Mouse (Mus musculus) CH12.LX (cell line): ENCODE data around the gene Tnrc6b. TPM values are rescaled to one million over a fixed set of nuclear protein-coding genes. Genes with fewer than 3 reads are reported as not detected.
A peak's percentile ranks its signal among the peaks of the same experiment; 100 is the strongest.

Experiments used
- DNase-seq: peaks from one replicate; pipeline ENCODE4 v3.0.0-alpha.2; 2013; ENCODE audit errors: extremely low read depth
- H3K27ac ChIP-seq: 2 replicates; pipeline ENCODE4 v1.5.1; 2012; ENCODE audit warnings: low read depth, mild to moderate bottlenecking, control low read depth, moderate library complexity; ENCODE audit not compliant: insufficient read depth
- H3K27me3 ChIP-seq: replicated peaks from 2 replicates; pipeline ENCODE3; 2012; ENCODE audit warnings: inconsistent platforms
- H3K36me3 ChIP-seq, 2 experiments: replicated peaks in 1 of 2; 2 replicates each; pipeline versions ENCODE3 to v1.6.1; 2012; ENCODE audit warnings: inconsistent platforms in 1 of 2, low read length in 1 of 2, mild to moderate bottlenecking in 1 of 2, mixed read lengths in 1 of 2, moderate library complexity in 1 of 2; ENCODE audit not compliant: control insufficient read depth in 1 of 2, insufficient read depth in 1 of 2
- H3K4me1 ChIP-seq, 2 experiments: 2 replicates each; pipeline ENCODE4 v1.6.1; 2012; ENCODE audit warnings: inconsistent platforms in 1 of 2, moderate library complexity in 1 of 2; ENCODE audit not compliant: insufficient read depth in 2 of 2, control insufficient read depth in 1 of 2
- H3K4me2 ChIP-seq: 2 replicates; pipeline ENCODE4 v1.6.1; 2012; ENCODE audit warnings: low read depth, mild to moderate bottlenecking, control low read depth; ENCODE audit not compliant: poor library complexity, insufficient read depth, severe bottlenecking
- H3K4me3 ChIP-seq, 3 experiments: fragments of 150-350 bp in 1 of 3; sonication (generic) in 1 of 3; replicated peaks in 1 of 3; 2 replicates each; pipeline versions ENCODE3 to v1.5.1; 2011 to 2012; ENCODE audit warnings: low read depth in 2 of 3, low read length in 2 of 3, mild to moderate bottlenecking in 2 of 3, moderate library complexity in 2 of 3, control low read depth in 1 of 3, improper control_type of control experiment in 1 of 3, inconsistent platforms in 1 of 3, mixed read lengths in 1 of 3; ENCODE audit not compliant: poor library complexity in 1 of 3
- H3K79me2 ChIP-seq: replicated peaks from 2 replicates; pipeline ENCODE4 v1.6.1; 2012; ENCODE audit warnings: mild to moderate bottlenecking, moderate library complexity; ENCODE audit not compliant: control insufficient read depth, poor library complexity, insufficient read depth, severe bottlenecking; ENCODE audit errors: extremely low read depth
- H3K9ac ChIP-seq: 2 replicates; pipeline ENCODE4 v1.6.1; 2012; ENCODE audit warnings: low read depth, mild to moderate bottlenecking, control low read depth, moderate library complexity; ENCODE audit not compliant: insufficient read depth
- H3K9me3 ChIP-seq: replicated peaks from 2 replicates; pipeline ENCODE3; 2012; ENCODE audit warnings: low read length, inconsistent platforms, mixed read lengths
- BHLHE40 ChIP-seq: IDR thresholded peaks from 2 replicates; pipeline ENCODE4 v1.6.1; 2011; ENCODE audit warnings: mild to moderate bottlenecking, low read depth, low read length, improper control_type of control experiment
- CHD1 ChIP-seq: IDR thresholded peaks from 2 replicates; pipeline ENCODE4 v1.6.1; 2012; ENCODE audit warnings: low read depth, low read length, improper control_type of control experiment, inconsistent platforms
- CHD2 ChIP-seq: IDR thresholded peaks from 2 replicates; pipeline ENCODE4 v1.6.1; 2011; ENCODE audit warnings: low read length, improper control_type of control experiment
- CTCF ChIP-seq, 2 experiments: IDR thresholded peaks in 1 of 2; conservative IDR thresholded peaks in 1 of 2; 2 replicates each; pipeline ENCODE4 v1.5.1; 2011 to 2012; ENCODE audit warnings: low read depth in 2 of 2, low read length in 2 of 2, improper control_type of control experiment in 1 of 2, inconsistent platforms in 1 of 2, mild to moderate bottlenecking in 1 of 2, moderate library complexity in 1 of 2
- GABPA ChIP-seq: IDR thresholded peaks from 2 replicates; pipeline ENCODE4 v1.6.1; 2012; ENCODE audit warnings: low read depth, low read length, improper control_type of control experiment, inconsistent platforms; ENCODE audit not compliant: insufficient replicate concordance
- HCFC1 ChIP-seq: IDR thresholded peaks from 2 replicates; pipeline ENCODE4 v1.6.1; 2012; ENCODE audit warnings: low read depth, mild to moderate bottlenecking, inconsistent platforms, low read length, improper control_type of control experiment
- IRF4 ChIP-seq: IDR thresholded peaks from 2 replicates; pipeline ENCODE4 v1.6.1; 2014; ENCODE audit warnings: low read depth, mild to moderate bottlenecking, inconsistent platforms, low read length, improper control_type of control experiment
- JUND ChIP-seq: conservative IDR thresholded peaks from 2 replicates; pipeline ENCODE4 v1.6.1; 2011; ENCODE audit warnings: low read depth, low read length, improper control_type of control experiment
- KAT2A ChIP-seq: IDR thresholded peaks from 2 replicates; pipeline ENCODE4 v1.6.1; 2012; ENCODE audit warnings: low read length, improper control_type of control experiment, inconsistent platforms; ENCODE audit not compliant: insufficient replicate concordance
- MAFK ChIP-seq: IDR thresholded peaks from 2 replicates; pipeline ENCODE4 v1.6.1; 2011; ENCODE audit warnings: low read length, improper control_type of control experiment; ENCODE audit not compliant: insufficient replicate concordance
- MAX ChIP-seq: IDR thresholded peaks from 2 replicates; pipeline ENCODE4 v1.6.1; 2011; ENCODE audit warnings: low read length, improper control_type of control experiment
- MAZ ChIP-seq: IDR thresholded peaks from 2 replicates; pipeline ENCODE4 v1.6.1; 2012; ENCODE audit warnings: low read depth, mild to moderate bottlenecking, inconsistent platforms, low read length, improper control_type of control experiment, moderate library complexity
- MEF2A ChIP-seq: IDR thresholded peaks from 2 replicates; pipeline ENCODE4 v1.6.1; 2014; ENCODE audit warnings: low read depth, mild to moderate bottlenecking, inconsistent platforms, low read length, improper control_type of control experiment, borderline replicate concordance
- MYC ChIP-seq: IDR thresholded peaks from 2 replicates; pipeline ENCODE4 v1.6.1; 2011; ENCODE audit warnings: low read depth, mild to moderate bottlenecking, improper control_type of control experiment, low read length
- NRF1 ChIP-seq: IDR thresholded peaks from 2 replicates; pipeline ENCODE4 v1.6.1; 2014; ENCODE audit warnings: low read depth, mild to moderate bottlenecking, inconsistent platforms, low read length, improper control_type of control experiment, moderate library complexity
- PAX5 ChIP-seq: IDR thresholded peaks from 2 replicates; pipeline ENCODE4 v1.6.1; 2012; ENCODE audit warnings: low read length, inconsistent platforms, mixed read lengths
- POLR2A ChIP-seq: IDR thresholded peaks from 2 replicates; pipeline ENCODE4 v1.6.1; 2011; ENCODE audit warnings: low read depth, mild to moderate bottlenecking, improper control_type of control experiment, low read length
- RAD21 ChIP-seq: IDR thresholded peaks from 2 replicates; pipeline ENCODE4 v1.6.1; 2011; ENCODE audit warnings: low read depth, mild to moderate bottlenecking, low read length, improper control_type of control experiment, moderate library complexity
- RCOR1 ChIP-seq: conservative IDR thresholded peaks from 2 replicates; pipeline ENCODE4 v1.6.1; 2012; ENCODE audit warnings: low read depth, mild to moderate bottlenecking, inconsistent platforms, low read length, improper control_type of control experiment
- SIN3A ChIP-seq: IDR thresholded peaks from 2 replicates; pipeline ENCODE4 v1.6.1; 2012; ENCODE audit warnings: low read length, improper control_type of control experiment, inconsistent platforms
- SMC3 ChIP-seq: IDR thresholded peaks from 2 replicates; pipeline ENCODE4 v1.6.1; 2011; ENCODE audit warnings: low read depth, low read length, improper control_type of control experiment
- TCF12 ChIP-seq: IDR thresholded peaks from 2 replicates; pipeline ENCODE4 v1.6.1; 2014; ENCODE audit warnings: low read depth, mild to moderate bottlenecking, inconsistent platforms, low read length, improper control_type of control experiment
- UBTF ChIP-seq: IDR thresholded peaks from 2 replicates; pipeline ENCODE4 v1.6.1; 2012; ENCODE audit warnings: low read depth, mild to moderate bottlenecking, inconsistent platforms, low read length, improper control_type of control experiment, moderate library complexity
- ZC3H11A ChIP-seq: IDR thresholded peaks from 2 replicates; pipeline ENCODE4 v1.6.1; 2012; ENCODE audit warnings: low read depth, mild to moderate bottlenecking, inconsistent platforms, low read length, improper control_type of control experiment
- ZKSCAN1 ChIP-seq: IDR thresholded peaks from 2 replicates; pipeline ENCODE4 v1.6.1; 2012; ENCODE audit warnings: low read depth, inconsistent platforms, low read length, improper control_type of control experiment, borderline replicate concordance
- ZMIZ1 ChIP-seq: IDR thresholded peaks from 2 replicates; pipeline ENCODE4 v1.6.1; 2012; ENCODE audit warnings: low read depth, mild to moderate bottlenecking, inconsistent platforms, low read length, improper control_type of control experiment
- ZNF384 ChIP-seq: IDR thresholded peaks from 2 replicates; pipeline ENCODE4 v1.6.1; 2012; ENCODE audit warnings: low read depth, low read length, improper control_type of control experiment, inconsistent platforms
- dilution Hi-C: fragments of 300-500 bp; cut with MboI; formaldehyde crosslinking; loops from 2 replicates; pipeline ENCODE4 v1.14.3; 2020; ENCODE audit warnings: low sequenced_read_pairs; ENCODE audit not compliant: extremely low pct_unique_long_range_greater_than_20kb, extremely low pct_ligation_motif_present
- in situ Hi-C: fragments of 300-500 bp; cut with MboI; formaldehyde crosslinking; loops from 3 replicates; pipeline ENCODE4 v1.14.3; 2019; ENCODE audit warnings: low sequenced_read_pairs, low pct_ligation_motif_present, low pct_unique_long_range_greater_than_20kb, mixed read lengths
- polyA plus RNA-seq: library from polyadenylated mRNA; unstranded; fragments of >175 nt; gene quantifications from 2 replicates; pipeline ENCODE4 v1.2.1, GENCODE M21; 2012; ENCODE audit warnings: low read depth; ENCODE audit not compliant: insufficient read length
- total RNA-seq, 2 experiments: library from RNA; depleted of rRNA; stranded (reverse); fragments of 300-350 nt in 1 of 2; fragments of >200 nt in 1 of 2; gene quantifications; 2 replicates each; pipeline ENCODE4 v1.2.3; 2012 to 2014

Gene Tnrc6b
- total and polyA plus RNA-seq, 3 experiments = 6.0 to 17.1 (median 16.1) TPM

- TF ChIP-seq JUND (no peak), ZKSCAN1 (no peak), RAD21 (no peak), CHD2 (no peak), UBTF (no peak), TCF12 (no peak), CHD1 (no peak), ZC3H11A (no peak), MAZ (no peak)
- H3K9me3 ChIP-seq = no peaks in the 10 kb centered on the region
- dilution Hi-C loops (no loop called here), in situ Hi-C loops (loop anchor here (10.0 to 25.0 kb wide), 2 partner anchors 241 to 484 kb away; partner anchors contain the start of genes Adsl and Mrtfa)
- H3K27ac ChIP-seq = no peak overlapping the region
- H3K36me3 ChIP-seq = no peaks in the 10 kb centered on the region
- H3K27me3 ChIP-seq = peaks cover 2% of the 10 kb centered on the region
- no peak overlapping the region for H3K9ac ChIP-seq
- no peak overlapping the region for H3K4me2 ChIP-seq
- H3K4me3 ChIP-seq = no peak overlapping the region
- no peaks in the 10 kb centered on the region for H3K79me2 ChIP-seq
- DNase-seq = no peak
- H3K4me1 ChIP-seq = peaks cover 4 to 28% of the 10 kb centered on the region in 2 experiments; a peak in 3 of 4 replicates
Observed at GRCm38 (mm10) chr15:80703495-80703894, 7.6 kb upstream of the Tnrc6b start.

GRCm38 (mm10) chr15:80704267-80704666 lies 6.8 kb upstream of the Tnrc6b start:
- dilution Hi-C loops = no loop called here
- Histone ChIP-seq H3K27me3 (peaks cover 2% of the 10 kb centered on the region), H3K4me3 (no peak overlapping the region), H3K9me3 (no peaks in the 10 kb centered on the region), H3K4me1 (peaks cover 4 to 28% of the 10 kb centered on the region in 2 experiments; a peak in 3 of 4 replicates), H3K9ac (no peak overlapping the region), H3K79me2 (no peaks in the 10 kb centered on the region), H3K36me3 (no peaks in the 10 kb centered on the region), H3K27ac (no peak overlapping the region), H3K4me2 (peak overlapping the region; percentile 74; the same call in 1 of the 2 replicates)
- DNase-seq = peak; percentile 80
- TF ChIP-seq IRF4 (peak; percentile 46; the same call in 1 of the 2 replicates), GABPA (no peak), MAFK (no peak), TCF12 (0 out of 2 replicates have a peak, but pooled peaks have one; percentile 17), MYC (no peak), JUND (no peak), SMC3 (peak; percentile 96), ZNF384 (no peak), MAX (0 out of 2 replicates have a peak, but pooled peaks have one; percentile 12), RAD21 (peak; percentile 100), MAZ (peak; percentile 58; the same call in 1 of the 2 replicates), PAX5 (no peak), ZMIZ1 (no peak), SIN3A (peak; percentile 54), POLR2A (no peak), BHLHE40 (no peak), CTCF (conservative IDR thresholded peaks at IDR 0.05 in 1 of 2, IDR thresholded peaks at IDR 0.05 in 1 of 2; ENCODE audit: low read depth in 2 of 2, low read length in 2 of 2) (peak; percentile 58 to 98), KAT2A (no peak), HCFC1 (no peak), NRF1 (peak; percentile 31; the same call in 1 of the 2 replicates), UBTF (no peak), ZC3H11A (peak; percentile 90), MEF2A (peak; percentile 39; the same call in 1 of the 2 replicates), RCOR1 (no peak)
- in situ Hi-C loops = loop anchor here (10.0 to 25.0 kb wide), 2 partner anchors 241 to 483 kb away; partner anchors contain the start of genes Adsl and Mrtfa
